Mouse (Mus musculus): Measurements from ENCODE around the gene Zfyve27.

The Zfyve27 gene

GRCm38 (mm10) chr19:42237602-42238340 lies 74.0 kb downstream of the Zfyve27 start:
- DNase-seq (ENCODE audit: low read depth, low spot score) = no peak

GRCm38 (mm10) chr19:42238341-42238715 lies 74.6 kb downstream of the Zfyve27 start:
- no peak for DNase-seq (ENCODE audit: low read depth, low spot score)

GRCm38 (mm10) chr19:42240881-42241280 lies 77.1 kb downstream of the Zfyve27 start:
- no peak for DNase-seq (ENCODE audit: low read depth, low spot score)

GRCm38 (mm10) chr19:42243401-42243800 lies 79.7 kb downstream of the Zfyve27 start:
- no peak for DNase-seq (ENCODE audit: low read depth, low spot score)
